Mouse (Mus musculus) left cerebral cortex, adult 2 months (tissue): Measurements from ENCODE around the gene Ttc39d. TPM values are rescaled to one million over a fixed set of nuclear protein-coding genes. Genes with fewer than 3 reads are reported as not detected.
"Not testable (repeated sequence)": the region's sequence is repeated elsewhere in the genome, so short reads cannot be mapped to it uniquely, and the experiment has no call there.

Experiments
- DNase-seq, 2 experiments: peaks; one replicate each; pipeline ENCODE4 v3.0.0; 2021 to 2022; ENCODE audit warnings: low spot score in 2 of 2, mixed read lengths in 1 of 2; ENCODE audit errors: extremely low spot score in 1 of 2
- H3K27ac ChIP-seq: fragments of 200-600 bp; 2 replicates; pipeline ENCODE4 v1.8.1; 2022
- H3K4me3 ChIP-seq: fragments of 200-600 bp; 2 replicates; pipeline ENCODE4 v1.8.1; 2022
- CTCF ChIP-seq: fragments of 200-600 bp; IDR thresholded peaks from 2 replicates; pipeline ENCODE4 v1.8.1; 2022; ENCODE audit warnings: antibody characterized with exemption, mild to moderate bottlenecking, moderate library complexity
- intact Hi-C: fragments of 180-260 bp; cut with DNase I; formaldehyde crosslinking; loops from one replicate; pipeline ENCODE4 v1.15.1; 2025
- total RNA-seq, 2 experiments: library from RNA; stranded (reverse); gene quantifications; 2 replicates each; pipeline ENCODE4 v1.2.3; 2021

The Ttc39d gene
- total RNA-seq, 2 experiments from 2014 or later: 0.18 TPM; not detected in 1

GRCm38 (mm10) chr17:80199160-80199778, 8.0 kb upstream of the Ttc39d start:
- DNase-seq: no peak
- H3K4me3 ChIP-seq: no peak overlapping the region
- no peak overlapping the region for H3K27ac ChIP-seq
- intact Hi-C loops: loop anchor here (10.0 kb wide), 1 partner anchor 534 kb away; no protein-coding TSS in a partner anchor
- TF ChIP-seq CTCF: no peak

- intact Hi-C loops: loop anchor here (5.0 to 10.0 kb wide), 2 partner anchors 308 to 851 kb away; partner anchors contain the start of genes Atl2 and Cdc42ep3
- DNase-seq: no peak
Observed at GRCm38 (mm10) chr17:80205657-80206056, 1.6 kb upstream of the Ttc39d start.

GRCm38 (mm10) chr17:80206301-80206670, 974 bp upstream of the Ttc39d start:
- H3K4me3 ChIP-seq: peak overlapping the region; percentile 87
- intact Hi-C loops: loop anchor here (5.0 to 10.0 kb wide), 2 partner anchors 309 to 851 kb away; partner anchors contain the start of genes Atl2 and Cdc42ep3
- TF ChIP-seq CTCF: no peak
- H3K27ac ChIP-seq: peak overlapping the region; percentile 99
- DNase-seq: peak; percentile 41 to 50

More at GRCm38 (mm10) chr17:80205657-80206056, 1.6 kb upstream of the Ttc39d start:
- no peak for TF ChIP-seq CTCF
- Histone ChIP-seq H3K4me3 (peak overlapping the region; percentile 87), H3K27ac (no peak overlapping the region; the same call in 1 of the 2 replicates)

GRCm38 (mm10) chr17:80213998-80214397, 6.7 kb downstream of the Ttc39d start:
- DNase-seq, intact Hi-C loops, H3K27ac ChIP-seq, H3K4me3 ChIP-seq: not testable (repeated sequence)

GRCm38 (mm10) chr17:80220131-80220530, 12.9 kb downstream of the Ttc39d start:
- no peak for DNase-seq
- Histone ChIP-seq H3K27ac (no peak overlapping the region), H3K4me3 (no peak overlapping the region)
- TF ChIP-seq CTCF: no peak
- intact Hi-C loops: no loop called here

GRCm38 (mm10) chr17:80221202-80221601, 13.9 kb downstream of the Ttc39d start:
- no peak for TF ChIP-seq CTCF
- no peak overlapping the region for H3K27ac ChIP-seq
- DNase-seq: no peak
- intact Hi-C loops: no loop called here
- no peak overlapping the region for H3K4me3 ChIP-seq

- peak; percentile 11; the same call in 1 of the 2 replicates for TF ChIP-seq CTCF
- intact Hi-C loops: no loop called here
- DNase-seq: no peak
- Histone ChIP-seq H3K4me3 (no peak overlapping the region), H3K27ac (no peak overlapping the region)
Observed at GRCm38 (mm10) chr17:80221890-80222628, 14.8 kb downstream of the Ttc39d start.

- TF ChIP-seq CTCF: no peak
- Histone ChIP-seq H3K4me3 (peak overlapping the region; percentile 69), H3K27ac (peak overlapping the region; percentile 79)
- DNase-seq: no peak
- intact Hi-C loops: no loop called here
Observed at GRCm38 (mm10) chr17:80223829-80224228, 16.6 kb downstream of the Ttc39d start.

- Histone ChIP-seq H3K4me3 (peak within 1 kb of the TSS; percentile 69), H3K27ac (peak within 1 kb of the TSS; percentile 79)
- intact Hi-C loops: no loop called here
- TF ChIP-seq CTCF: no peak
- DNase-seq: peak; percentile 85 to 87
Observed at GRCm38 (mm10) chr17:80224326-80225116, 17.3 kb downstream of the Ttc39d start, which contains the start of gene Gemin6. Gene Gemin6 (plus strand): TSS chr17:80224441.

- intact Hi-C loops, DNase-seq, H3K27ac ChIP-seq: not testable (repeated sequence)
- peak overlapping the region; percentile 69 for H3K4me3 ChIP-seq
Observed at GRCm38 (mm10) chr17:80225142-80225541, 17.9 kb downstream of the Ttc39d start.

GRCm38 (mm10) chr17:80229396-80229795, 22.1 kb downstream of the Ttc39d start:
- H3K27ac ChIP-seq: no peak overlapping the region
- intact Hi-C loops: no loop called here
- no peak for DNase-seq
- no peak overlapping the region for H3K4me3 ChIP-seq
- TF ChIP-seq CTCF: no peak

GRCm38 (mm10) chr17:80233844-80234243, 26.6 kb downstream of the Ttc39d start:
- no peak for DNase-seq
- H3K4me3 ChIP-seq: no peak overlapping the region
- no peak for TF ChIP-seq CTCF
- no peak overlapping the region for H3K27ac ChIP-seq
- intact Hi-C loops: no loop called here
